Mouse (Mus musculus) neural tube, embryonic 14.5 days (tissue): ENCODE measurements around the gene Olfr429. TPM values are rescaled to one million over a fixed set of nuclear protein-coding genes. Genes with fewer than 3 reads are reported as not detected.

Source experiments
- ATAC-seq: fragments of 200-750 bp; cut with Nextera tagmentation; 2 replicates; pipeline ENCODE4 v1.8.0; 2017; ENCODE audit warnings: low read depth, mild to moderate bottlenecking, moderate TSS enrichment, moderate library complexity
- H3K27ac ChIP-seq: fragments of 300-500 bp; sonication (generic); 2 replicates; pipeline ENCODE4 v1.5.1; 2014; ENCODE audit warnings: low read depth, mild to moderate bottlenecking, control low read depth, low read length, moderate library complexity, mixed read lengths
- H3K27me3 ChIP-seq: fragments of 300-500 bp; sonication (generic); 2 replicates; pipeline ENCODE4 v1.6.1; 2014; ENCODE audit warnings: low read length; ENCODE audit not compliant: control insufficient read depth, insufficient read depth
- H3K36me3 ChIP-seq: fragments of 300-500 bp; sonication (generic); 2 replicates; pipeline ENCODE4 v1.6.1; 2014; ENCODE audit warnings: low read length, mixed read lengths; ENCODE audit not compliant: control insufficient read depth, insufficient read depth
- H3K4me1 ChIP-seq: fragments of 300-500 bp; sonication (generic); 2 replicates; pipeline ENCODE4 v1.6.1; 2014; ENCODE audit warnings: low read length; ENCODE audit not compliant: control insufficient read depth, insufficient read depth
- H3K4me2 ChIP-seq: fragments of 300-500 bp; sonication (generic); 2 replicates; pipeline ENCODE4 v1.6.1; 2014; ENCODE audit warnings: mild to moderate bottlenecking, low read depth, low read length, control low read depth
- H3K4me3 ChIP-seq: fragments of 300-500 bp; sonication (generic); 2 replicates; pipeline ENCODE4 v1.5.1; 2014; ENCODE audit warnings: low read depth, low read length, control low read depth, mixed read lengths
- H3K9ac ChIP-seq: fragments of 300-500 bp; sonication (generic); replicated peaks from 2 replicates; pipeline ENCODE4 v1.6.1; 2014; ENCODE audit warnings: low read depth, mild to moderate bottlenecking, control low read depth, low read length, mixed read lengths
- H3K9me3 ChIP-seq: fragments of 300-500 bp; sonication (generic); 2 replicates; pipeline ENCODE4 v1.6.1; 2016; ENCODE audit warnings: low read length; ENCODE audit not compliant: control insufficient read depth
- WGBS: fragments of 180-500 bp; shearing (Covaris S2); extraction: QIAGEN DNeasy Blood & Tissue Kit; methylation state at CpG from one replicate; pipeline ENCODE4 v1.1.7; 2014; 5-methylcytosine and 5-hydroxymethylcytosine counted together
- polyA plus RNA-seq: library from polyadenylated mRNA; unstranded; fragments of >200 nt; fragmentation: Nextera tagmentation; extraction: Ambion mirVana; gene quantifications from 2 replicates; pipeline ENCODE4 v1.2.1, GENCODE M21; 2014

Olfr429 gene
- polyA plus RNA-seq, 1 experiment from 2014 or later, result not detected

DNA sequence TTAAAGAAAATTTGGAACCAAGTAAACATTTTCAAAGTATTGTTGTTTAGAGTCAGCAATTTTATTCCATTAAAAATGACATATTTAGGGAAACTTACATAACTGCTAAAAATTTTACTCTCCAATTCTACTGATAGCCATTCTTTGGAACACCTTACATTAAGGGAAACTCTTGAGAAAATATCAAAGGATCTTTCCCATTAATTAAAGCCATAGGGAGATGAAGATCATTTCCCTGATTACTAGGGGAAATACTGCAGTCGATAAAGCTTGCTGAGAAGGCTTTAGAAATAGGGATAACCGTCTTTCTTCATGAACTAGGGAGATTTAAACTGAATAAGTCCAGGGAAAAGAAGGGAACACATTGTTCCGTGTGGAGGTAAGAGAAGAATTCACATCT lies 47.1 kb downstream of the Olfr429 start, which contains the start of gene Olfr424:
Olfr424 (plus strand) TSS at position 301 of the 400 bp plus-strand sequence.
- H3K4me2 ChIP-seq, result no peak within 1 kb of the TSS
- H3K4me3 ChIP-seq, result no peak within 1 kb of the TSS
- no peak within 1 kb of the TSS for H3K27ac ChIP-seq
- H3K9ac ChIP-seq, result no peak within 1 kb of the TSS
- H3K27me3 ChIP-seq, result no peaks in the 10 kb centered on the region
- no peaks in the 10 kb centered on the region for H3K36me3 ChIP-seq
- WGBS, result 91% methylated on average over 3 of the region's 3 CpGs
- no peaks in the 10 kb centered on the region for H3K9me3 ChIP-seq
- no peaks in the 10 kb centered on the region for H3K4me1 ChIP-seq
- ATAC-seq, result no peak

DNA sequence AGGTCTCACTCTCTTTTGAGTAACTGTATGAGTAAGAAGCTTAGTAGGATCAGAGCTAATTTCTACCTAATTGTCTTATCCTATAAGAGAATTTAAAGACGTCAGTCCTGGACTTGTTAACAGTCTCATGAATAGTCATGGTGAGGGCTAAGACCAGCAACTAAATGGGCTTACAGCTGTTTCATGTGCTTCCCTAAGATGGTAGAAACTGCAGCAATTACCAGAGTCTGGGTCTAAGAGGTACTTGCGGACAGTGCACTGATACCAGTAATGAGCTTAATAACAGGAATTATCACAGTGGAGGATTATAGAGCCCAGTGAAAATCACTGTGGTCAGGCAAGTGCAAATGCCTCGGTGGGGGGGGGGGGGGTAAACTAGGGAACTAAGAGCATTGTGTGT lies 47.9 kb downstream of the Olfr429 start:
- Histone ChIP-seq H3K9ac (no peak overlapping the region), H3K36me3 (no peaks in the 10 kb centered on the region), H3K27me3 (no peaks in the 10 kb centered on the region), H3K4me1 (no peaks in the 10 kb centered on the region), H3K4me3 (no peak overlapping the region), H3K4me2 (no peak overlapping the region), H3K9me3 (no peaks in the 10 kb centered on the region), H3K27ac (no peak overlapping the region)
- WGBS, result 76% methylated on average over 3 of the region's 3 CpGs
- no peak for ATAC-seq

Other genes starting within 250 kb of the Olfr429 start
- gene Ifi211, start 171.3 kb upstream of the Olfr429 start, polyA plus RNA-seq, result 0.24 TPM in 1 of 2 replicates, not detected in the other
- 1.1 and 1.5 TPM in 2 replicates for gene Mndal, start 141.8 kb upstream of the Olfr429 start, polyA plus RNA-seq
- 0.46 and 0.54 TPM in 2 replicates for gene Ifi203, start 141.7 kb upstream of the Olfr429 start, polyA plus RNA-seq
- not detected in 2 replicates for gene Ifi202b, start 101.6 kb upstream of the Olfr429 start, polyA plus RNA-seq
- not detected in 2 replicates for gene Ifi205, start 52.5 kb upstream of the Olfr429 start, polyA plus RNA-seq
- not detected in 2 replicates for gene Olfr433, start 43.6 kb upstream of the Olfr429 start, polyA plus RNA-seq
- not detected in 2 replicates for gene Olfr432, start 35.1 kb upstream of the Olfr429 start, polyA plus RNA-seq
- gene Olfr430, start 17.7 kb upstream of the Olfr429 start, polyA plus RNA-seq, result not detected in 2 replicates
- gene Olfr427, start 12.6 kb downstream of the Olfr429 start, polyA plus RNA-seq, result not detected in 2 replicates
- not detected in 2 replicates for gene Olfr231, start 36.8 kb downstream of the Olfr429 start, polyA plus RNA-seq
- gene Olfr424, start 47.2 kb downstream of the Olfr429 start, polyA plus RNA-seq, result not detected in 2 replicates
- not detected in 2 replicates for gene Olfr420, start 71.3 kb downstream of the Olfr429 start, polyA plus RNA-seq
- 0.19 and 0.23 TPM in 2 replicates for gene Spta1, start 88.4 kb downstream of the Olfr429 start, polyA plus RNA-seq
- not detected in 2 replicates for gene Olfr419, start 167.7 kb downstream of the Olfr429 start, polyA plus RNA-seq
- not detected in 2 replicates for gene Mptx1, start 246.2 kb downstream of the Olfr429 start, polyA plus RNA-seq